Mouse (Mus musculus): ENCODE measurements around the gene Hacl1. TPM values are rescaled to one million over a fixed set of nuclear protein-coding genes. Genes with fewer than 3 reads are reported as not detected.

The Hacl1 gene
- polyA plus RNA-seq, 1 experiment = 0.50 TPM

GRCm38 (mm10) chr14:31656857-31657645, 16.0 kb upstream of the Hacl1 start:
- TF ChIP-seq GATA1 (IDR thresholded peaks at IDR 0.05; ENCODE audit: low read length) = no peak
- no peak for TF ChIP-seq TAL1 (IDR thresholded peaks at IDR 0.05; ENCODE audit: low read length)
- no peaks in the 10 kb centered on the region; the same call in 1 of the 2 replicates for H3K9me3 ChIP-seq (ENCODE audit: control insufficient read depth, low read length)
- H3K36me3 ChIP-seq (ENCODE audit: control insufficient read depth) = peaks cover 3% of the 10 kb centered on the region; the same call in 1 of the 2 replicates
- H3K4me3 ChIP-seq (replicated peaks) = no peak overlapping the region
- peaks cover 7% of the 10 kb centered on the region for H3K27me3 ChIP-seq (ENCODE audit: control insufficient read depth)
- H3K4me1 ChIP-seq (ENCODE audit: control insufficient read depth) = peaks cover 50% of the 10 kb centered on the region

DNA sequence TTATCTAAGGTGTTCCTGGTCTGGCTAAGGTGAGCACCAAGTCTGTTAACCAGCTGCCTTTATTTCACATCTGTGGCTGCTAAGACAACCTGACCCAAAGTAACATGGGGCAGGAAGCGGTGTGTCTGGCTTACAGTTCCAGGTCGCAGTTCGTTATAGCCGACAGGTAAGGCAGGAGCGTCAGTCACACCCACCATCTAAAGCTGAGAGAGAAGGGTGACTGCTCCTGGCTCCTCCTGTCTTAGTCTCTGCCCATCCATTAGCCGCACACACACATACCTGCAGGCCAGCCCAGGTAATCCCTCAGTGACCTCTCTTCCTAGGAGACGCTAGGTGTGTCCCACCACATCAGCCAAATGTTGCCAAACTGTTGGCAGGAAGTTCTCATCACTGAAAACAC, 15.3 kb upstream of the Hacl1 start:
- H3K4me3 ChIP-seq (replicated peaks) = no peak overlapping the region
- no peaks in the 10 kb centered on the region; the same call in 1 of the 2 replicates for H3K9me3 ChIP-seq (ENCODE audit: control insufficient read depth, low read length)
- TF ChIP-seq GATA1 (IDR thresholded peaks at IDR 0.05; ENCODE audit: low read length) (no peak), TAL1 (IDR thresholded peaks at IDR 0.05; ENCODE audit: low read length) (no peak)
- H3K4me1 ChIP-seq (ENCODE audit: control insufficient read depth) = peaks cover 44% of the 10 kb centered on the region
- peaks cover under 1% of the 10 kb centered on the region; the same call in 1 of the 2 replicates for H3K27me3 ChIP-seq (ENCODE audit: control insufficient read depth)
- H3K36me3 ChIP-seq (ENCODE audit: control insufficient read depth) = peaks cover 3% of the 10 kb centered on the region; the same call in 1 of the 2 replicates

DNA sequence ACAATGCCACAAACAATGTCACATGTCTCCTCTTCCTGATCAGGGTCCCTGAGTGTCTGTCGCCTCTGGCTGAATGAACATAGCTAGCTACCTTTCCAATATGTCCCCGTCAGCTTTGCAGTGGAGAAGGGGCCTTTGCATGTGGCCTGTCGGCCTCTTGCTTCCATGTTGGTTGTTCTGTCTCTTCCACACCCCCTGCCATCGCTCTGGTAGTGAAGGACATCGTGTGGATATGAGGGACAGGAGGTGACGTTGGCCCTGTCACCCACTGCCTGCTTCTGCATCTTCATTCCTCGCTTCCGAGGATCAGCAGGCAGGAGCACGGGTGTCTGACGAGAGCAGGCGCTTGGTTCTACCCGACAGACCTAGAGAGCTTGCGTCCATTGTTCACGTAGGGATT, 14.3 kb upstream of the Hacl1 start:
- H3K36me3 ChIP-seq (ENCODE audit: control insufficient read depth) = peaks cover 3% of the 10 kb centered on the region; the same call in 1 of the 2 replicates
- no peaks in the 10 kb centered on the region for H3K27me3 ChIP-seq (ENCODE audit: control insufficient read depth)
- no peak overlapping the region for H3K4me3 ChIP-seq (replicated peaks)
- peaks cover 4% of the 10 kb centered on the region for H3K9me3 ChIP-seq (ENCODE audit: control insufficient read depth, low read length)
- TF ChIP-seq TAL1 (IDR thresholded peaks at IDR 0.05; ENCODE audit: low read length) (no peak), GATA1 (IDR thresholded peaks at IDR 0.05; ENCODE audit: low read length) (no peak)
- H3K4me1 ChIP-seq (ENCODE audit: control insufficient read depth) = peaks cover 45% of the 10 kb centered on the region

DNA sequence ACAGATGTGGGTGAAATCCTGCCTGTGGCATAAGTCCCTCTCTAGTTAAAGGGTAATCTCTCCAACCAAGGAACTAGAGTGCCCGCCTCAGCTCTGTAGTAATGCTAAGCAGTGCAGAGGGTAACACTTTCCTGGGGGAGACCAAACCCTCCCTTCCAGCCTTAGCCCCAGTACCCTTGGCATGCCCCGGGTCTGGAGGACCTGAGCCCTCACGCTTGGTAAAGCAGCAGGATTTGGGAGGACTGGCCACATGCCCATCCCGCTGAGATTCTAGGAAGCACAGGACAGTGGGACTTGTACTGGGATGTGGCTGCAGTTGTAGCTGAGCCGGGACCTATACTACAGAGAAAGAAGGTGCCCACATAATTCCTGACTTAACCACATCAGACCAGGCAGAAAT, 13.7 kb upstream of the Hacl1 start:
- Histone ChIP-seq H3K27me3 (ENCODE audit: control insufficient read depth) (no peaks in the 10 kb centered on the region), H3K9me3 (ENCODE audit: control insufficient read depth, low read length) (peaks cover 6% of the 10 kb centered on the region), H3K4me1 (ENCODE audit: control insufficient read depth) (peaks cover 45% of the 10 kb centered on the region), H3K4me3 (replicated peaks) (no peak overlapping the region), H3K36me3 (ENCODE audit: control insufficient read depth) (peaks cover 3% of the 10 kb centered on the region; the same call in 1 of the 2 replicates)
- TF ChIP-seq GATA1 (IDR thresholded peaks at IDR 0.05; ENCODE audit: low read length) = no peak
- no peak for TF ChIP-seq TAL1 (IDR thresholded peaks at IDR 0.05; ENCODE audit: low read length)

DNA sequence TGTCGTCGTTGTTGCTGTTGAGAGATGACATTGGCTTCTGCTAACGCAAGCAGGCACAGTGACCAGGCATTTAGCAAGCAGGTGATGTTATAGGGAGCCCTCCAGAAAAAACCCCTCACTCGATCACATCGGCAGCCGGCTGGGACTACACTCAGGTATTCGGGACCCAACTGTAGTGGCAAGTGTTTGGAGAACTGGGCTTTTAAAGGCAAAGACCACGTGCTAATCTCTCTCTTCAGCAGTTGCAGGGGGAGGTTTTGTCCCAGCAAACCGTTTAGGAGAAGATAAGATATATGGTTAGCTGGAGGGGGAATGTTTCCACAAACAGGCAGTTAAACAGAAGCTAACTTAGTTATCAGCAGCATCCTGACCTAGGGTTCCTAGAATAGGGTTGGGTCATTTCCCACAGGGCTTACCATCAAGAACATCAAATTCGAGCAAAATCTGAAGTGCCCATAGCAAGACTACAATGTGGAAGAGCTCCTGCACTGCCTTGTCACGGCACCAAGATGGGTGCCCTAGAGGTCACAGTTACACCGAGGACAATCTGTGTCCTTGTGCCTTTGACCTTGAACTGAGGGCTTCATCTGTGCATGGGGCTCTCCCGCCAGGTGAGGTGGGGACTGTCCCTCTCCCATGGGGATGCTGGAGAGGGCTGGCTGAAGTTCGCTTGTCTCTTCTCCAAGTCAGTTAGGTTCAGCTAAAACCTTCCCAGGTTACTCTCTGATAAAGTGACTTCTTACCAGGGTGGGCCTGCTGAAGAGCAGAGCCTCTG, 12.2 kb upstream of the Hacl1 start:
- peaks cover 6% of the 10 kb centered on the region for H3K9me3 ChIP-seq (ENCODE audit: control insufficient read depth, low read length)
- TF ChIP-seq GATA1 (IDR thresholded peaks at IDR 0.05; ENCODE audit: low read length) = no peak
- no peak for TF ChIP-seq TAL1 (IDR thresholded peaks at IDR 0.05; ENCODE audit: low read length)
- peaks cover 3% of the 10 kb centered on the region; the same call in 1 of the 2 replicates for H3K36me3 ChIP-seq (ENCODE audit: control insufficient read depth)
- peaks cover 39% of the 10 kb centered on the region for H3K4me1 ChIP-seq (ENCODE audit: control insufficient read depth)
- no peaks in the 10 kb centered on the region for H3K27me3 ChIP-seq (ENCODE audit: control insufficient read depth)
- H3K4me3 ChIP-seq (replicated peaks) = no peak overlapping the region

DNA sequence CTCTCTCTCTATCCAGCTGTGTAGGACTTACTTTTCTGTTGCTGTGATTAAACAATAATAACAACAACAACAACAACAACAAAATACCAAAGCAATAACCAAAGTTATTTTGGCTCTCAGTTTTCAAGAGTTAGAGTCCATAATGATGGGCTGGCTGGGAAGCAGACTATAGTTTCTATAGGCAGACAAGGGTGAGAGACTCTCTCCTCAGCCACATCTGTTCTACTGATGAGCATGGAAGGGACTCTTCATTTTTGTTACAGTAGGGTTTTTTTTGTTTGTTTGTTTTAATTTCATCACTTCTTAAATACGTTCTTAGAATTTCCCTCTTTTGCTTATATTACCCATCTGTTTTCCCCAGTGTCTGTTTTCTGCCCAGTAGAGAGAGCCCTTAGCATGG, 11.5 kb upstream of the Hacl1 start:
- H3K36me3 ChIP-seq (ENCODE audit: control insufficient read depth) = peaks cover 3% of the 10 kb centered on the region; the same call in 1 of the 2 replicates
- peaks cover 6% of the 10 kb centered on the region for H3K9me3 ChIP-seq (ENCODE audit: control insufficient read depth, low read length)
- peaks cover 39% of the 10 kb centered on the region for H3K4me1 ChIP-seq (ENCODE audit: control insufficient read depth)
- H3K27me3 ChIP-seq (ENCODE audit: control insufficient read depth) = no peaks in the 10 kb centered on the region
- TF ChIP-seq TAL1 (IDR thresholded peaks at IDR 0.05; ENCODE audit: low read length) (no peak), GATA1 (IDR thresholded peaks at IDR 0.05; ENCODE audit: low read length) (no peak)
- no peak overlapping the region for H3K4me3 ChIP-seq (replicated peaks)

DNA sequence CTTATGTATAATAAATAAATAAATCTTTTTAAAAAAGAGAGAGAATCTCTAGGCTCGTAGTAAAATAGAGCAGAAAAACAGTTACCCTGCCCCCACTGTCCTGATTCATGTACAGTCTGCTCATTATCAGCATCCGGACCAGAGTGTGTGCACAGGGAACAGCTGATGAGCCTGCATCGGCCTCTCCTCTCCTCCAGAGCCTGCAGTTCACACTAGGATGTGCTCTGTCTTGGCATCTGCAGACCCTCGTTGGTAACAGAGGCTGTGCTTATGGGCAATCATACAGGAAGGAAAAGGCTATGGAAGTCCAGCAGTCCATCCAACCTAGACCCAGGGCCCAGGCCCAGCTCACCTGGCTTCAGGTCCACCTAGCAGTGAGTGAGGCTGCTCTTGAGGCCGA, 11.0 kb upstream of the Hacl1 start:
- H3K9me3 ChIP-seq (ENCODE audit: control insufficient read depth, low read length) = peaks cover 6% of the 10 kb centered on the region
- no peak for TF ChIP-seq GATA1 (IDR thresholded peaks at IDR 0.05; ENCODE audit: low read length)
- TF ChIP-seq TAL1 (IDR thresholded peaks at IDR 0.05; ENCODE audit: low read length) = no peak
- peaks cover 3% of the 10 kb centered on the region; the same call in 1 of the 2 replicates for H3K36me3 ChIP-seq (ENCODE audit: control insufficient read depth)
- H3K4me1 ChIP-seq (ENCODE audit: control insufficient read depth) = peaks cover 36% of the 10 kb centered on the region
- H3K27me3 ChIP-seq (ENCODE audit: control insufficient read depth) = no peaks in the 10 kb centered on the region
- no peak overlapping the region for H3K4me3 ChIP-seq (replicated peaks)

- H3K4me3 ChIP-seq (replicated peaks) = no peak overlapping the region
- H3K4me1 ChIP-seq (ENCODE audit: control insufficient read depth) = peaks cover 32% of the 10 kb centered on the region
- peaks cover 6% of the 10 kb centered on the region for H3K36me3 ChIP-seq (ENCODE audit: control insufficient read depth)
- no peaks in the 10 kb centered on the region for H3K27me3 ChIP-seq (ENCODE audit: control insufficient read depth)
- peaks cover 6% of the 10 kb centered on the region for H3K9me3 ChIP-seq (ENCODE audit: control insufficient read depth, low read length)
- TF ChIP-seq GATA1 (IDR thresholded peaks at IDR 0.05; ENCODE audit: low read length) = no peak
- no peak for TF ChIP-seq TAL1 (IDR thresholded peaks at IDR 0.05; ENCODE audit: low read length)
Measured at GRCm38 (mm10) chr14:31651206-31651605, 10.1 kb upstream of the Hacl1 start.

DNA sequence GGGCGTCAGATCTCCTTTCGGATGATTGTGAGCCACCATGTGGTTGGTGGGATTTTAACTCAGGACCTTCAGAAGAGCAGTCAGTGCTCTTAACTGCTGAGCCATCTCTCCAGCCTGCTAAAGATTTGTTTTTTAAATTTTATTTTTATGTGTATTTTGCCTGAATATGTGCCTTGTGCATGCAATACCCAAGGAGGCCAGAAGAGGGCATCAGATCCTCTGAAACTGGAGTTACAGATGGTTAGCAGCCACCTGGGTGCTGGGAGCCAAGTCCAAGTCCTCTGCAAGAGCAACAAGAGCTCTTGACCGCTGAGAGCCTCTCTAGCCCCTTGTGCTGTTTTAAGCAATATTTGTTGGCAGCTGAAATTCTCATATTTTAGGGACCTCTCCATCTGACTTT, 9.3 kb upstream of the Hacl1 start:
- peaks cover 31% of the 10 kb centered on the region for H3K4me1 ChIP-seq (ENCODE audit: control insufficient read depth)
- no peak for TF ChIP-seq TAL1 (IDR thresholded peaks at IDR 0.05; ENCODE audit: low read length)
- no peak for TF ChIP-seq GATA1 (IDR thresholded peaks at IDR 0.05; ENCODE audit: low read length)
- H3K4me3 ChIP-seq (replicated peaks) = no peak overlapping the region
- peaks cover 6% of the 10 kb centered on the region for H3K36me3 ChIP-seq (ENCODE audit: control insufficient read depth)
- peaks cover 6% of the 10 kb centered on the region for H3K9me3 ChIP-seq (ENCODE audit: control insufficient read depth, low read length)
- no peaks in the 10 kb centered on the region for H3K27me3 ChIP-seq (ENCODE audit: control insufficient read depth)
